ENCODE assay signal across 10 mouse cellular contexts in the genomic region with DNA sequence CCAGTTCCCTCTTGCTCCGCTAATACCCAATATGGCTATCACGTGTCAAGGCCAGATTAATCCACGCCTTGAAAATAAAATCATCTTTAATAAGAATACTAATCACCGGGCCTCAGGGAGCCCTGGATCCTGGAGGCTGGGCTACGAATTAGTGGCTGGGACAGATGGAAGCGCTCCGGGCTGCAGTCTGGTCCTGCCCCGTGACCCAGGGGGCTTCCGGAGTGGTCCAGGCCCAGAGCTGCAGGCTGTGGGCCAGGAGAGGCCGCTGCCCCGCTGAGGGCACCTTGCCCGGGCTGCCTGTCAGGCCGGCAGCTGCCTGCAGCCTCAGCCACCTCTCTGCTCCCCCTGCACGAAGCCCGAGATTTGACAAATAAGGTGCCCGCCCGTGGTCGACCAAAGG. TPM values are rescaled to one million over a fixed set of nuclear protein-coding genes. Genes with fewer than 3 reads are reported as not detected.
DNase-seq lines count a peak whose midpoint lies in the region; ATAC-seq and TF ChIP-seq lines count a peak whose summit lies in the region.
"Had no signal": no experiment of that assay in that cellular context is flagged by ENCODE, and none has a peak within 500 bp of the region (broad histone marks: within the 10 kb centered on the region; RNA-seq: fewer than 3 reads in every experiment).

No protein-coding gene starts in this region.

- WGBS in neural tube, embryonic 12.5 days, result 22% methylated on average over 18 of the region's 18 CpGs
- 19% methylated on average over 18 of the region's 18 CpGs for WGBS in hindbrain, postnatal 0 days

- 0 out of 2 replicates have a peak, but pooled peaks cover 3% of the 10 kb centered on the region for H3K27me3 ChIP-seq in neural tube, embryonic 12.5 days (replicated peaks)
- no peaks in the 10 kb centered on the region for H3K27me3 ChIP-seq in hindbrain, postnatal 0 days (ENCODE audit: insufficient read depth, low read length)

- no peak overlapping the region for H3K9ac ChIP-seq in neural tube, embryonic 12.5 days
- H3K9ac ChIP-seq in hindbrain, postnatal 0 days (replicated peaks; ENCODE audit: low read length), result peak overlapping the region; percentile 19; the same call in 1 of the 2 replicates

- no peaks in the 10 kb centered on the region for H3K36me3 ChIP-seq in neural tube, embryonic 12.5 days
- H3K36me3 ChIP-seq in hindbrain, postnatal 0 days (ENCODE audit: insufficient read depth, low read length), result no peaks in the 10 kb centered on the region

- peak; percentile 37 for DNase-seq in adrenal gland, postnatal 14 days
- no peak for DNase-seq in adrenal gland, adult 2 months
- no peak for DNase-seq in neural tube, embryonic 10.5 days (ENCODE audit: extremely low spot score, low spot score)
- peak; percentile 43 for DNase-seq in hindbrain, postnatal 0 days (ENCODE audit: low spot score)
- DNase-seq in retina, postnatal 7 days (ENCODE audit: low read depth, low spot score), result peak; percentile 70
- DNase-seq in adrenal gland, adult 18-20 months (ENCODE audit: low spot score in 2 of 2), result no peak
- DNase-seq in urinary bladder, adult 18-20 months (ENCODE audit: low spot score in 2 of 2), result no peak

- no peak for ATAC-seq in neural tube, embryonic 12.5 days (ENCODE audit: low FRiP score, low read depth)
- 0 out of 2 replicates have a peak, but pooled peaks have one; percentile 24 for ATAC-seq in hindbrain, postnatal 0 days

- H3K9me3 ChIP-seq in neural tube, embryonic 12.5 days, result no peaks in the 10 kb centered on the region
- H3K9me3 ChIP-seq in hindbrain, postnatal 0 days (ENCODE audit: low read length), result no peaks in the 10 kb centered on the region

- peaks cover 19% of the 10 kb centered on the region for H3K4me1 ChIP-seq in neural tube, embryonic 12.5 days
- H3K4me1 ChIP-seq in hindbrain, postnatal 0 days (ENCODE audit: insufficient read depth, low read length), result peaks cover 3% of the 10 kb centered on the region; the same call in 1 of the 2 replicates

- no peak overlapping the region for H3K27ac ChIP-seq in neural tube, embryonic 12.5 days
- peak overlapping the region; percentile 42; the same call in 1 of the 2 replicates for H3K27ac ChIP-seq in hindbrain, postnatal 0 days

- no peak overlapping the region for H3K4me3 ChIP-seq in neural tube, embryonic 12.5 days
- H3K4me3 ChIP-seq in hindbrain, postnatal 0 days (ENCODE audit: low read length), result no peak overlapping the region

- peak overlapping the region; percentile 12; the same call in 1 of the 2 replicates for H3K4me2 ChIP-seq in neural tube, embryonic 12.5 days (replicated peaks)
- H3K4me2 ChIP-seq in hindbrain, postnatal 0 days (ENCODE audit: low read depth, low read length), result peak overlapping the region; percentile 32; the same call in 1 of the 2 replicates

- TF ChIP-seq CTCF in hindbrain, postnatal 0 days (IDR thresholded peaks at IDR 0.05; ENCODE audit: low read depth), result no peak

RNA-seq across cellular contexts. Expression of gene Epha8, which starts 13.9 kb away (rescaled TPM):
- total RNA-seq in adrenal gland, postnatal 14 days (2021), result 0.11 and 0.26 TPM in 2 replicates
- total RNA-seq in adrenal gland, adult 2 months (2021), result under 1 TPM; 0.12 to 0.55 TPM
- 0.48 and 0.49 TPM in 2 replicates for polyA plus RNA-seq in adrenal gland, adult 2 months (2012; rRNA removed)
- 6.6 and 7.2 TPM in 2 replicates for polyA plus RNA-seq in neural tube, embryonic 12.5 days (2016; fragmentation: Nextera tagmentation; extraction: Ambion mirVana)
- 52.9 and 59.3 TPM in 2 replicates for total RNA-seq in hindbrain, postnatal 0 days (2014; rRNA removed)
- polyA plus RNA-seq in hindbrain, postnatal 0 days (2015; fragmentation: Nextera tagmentation; extraction: Ambion mirVana), result 13.3 and 14.2 TPM in 2 replicates
- under 1 TPM; 0.10 to 0.22 TPM for total RNA-seq in adrenal gland, adult 18-20 months (2021)
- total RNA-seq: hematopoietic stem cell, adult 5-6 weeks; liver, adult 2 months had no signal
- polyA plus RNA-seq: liver, adult 2 months had no signal

RNA-seq across cellular contexts. Expression of gene C1qa, which starts 44.2 kb away (rescaled TPM):
- total RNA-seq in adrenal gland, postnatal 14 days (2021), result 30.2 and 31.6 TPM in 2 replicates
- total RNA-seq in adrenal gland, adult 2 months (2021), result 10 to 100 TPM; 57.5 to 79.1 TPM
- 94.7 and 109 TPM in 2 replicates for polyA plus RNA-seq in adrenal gland, adult 2 months (2012; rRNA removed)
- 17.4 and 21.0 TPM in 2 replicates for polyA plus RNA-seq in neural tube, embryonic 12.5 days (2016; fragmentation: Nextera tagmentation; extraction: Ambion mirVana)
- 49.6 and 55.4 TPM in 2 replicates for total RNA-seq in hindbrain, postnatal 0 days (2014; rRNA removed)
- 48.4 and 49.9 TPM in 2 replicates for polyA plus RNA-seq in hindbrain, postnatal 0 days (2015; fragmentation: Nextera tagmentation; extraction: Ambion mirVana)
- 100 to 1,000 TPM in 1 of 2 experiments, 10 to 100 TPM in 1; 75.0 to 120 TPM for total RNA-seq in adrenal gland, adult 18-20 months (2021)
- total RNA-seq: hematopoietic stem cell, adult 5-6 weeks had no signal

RNA-seq across cellular contexts. Expression of gene C1qc, which starts 49.9 kb away (rescaled TPM):
- 23.6 and 28.0 TPM in 2 replicates for total RNA-seq in adrenal gland, postnatal 14 days (2021)
- 10 to 100 TPM; 49.0 to 62.2 TPM for total RNA-seq in adrenal gland, adult 2 months (2021)
- 195 and 204 TPM in 2 replicates for polyA plus RNA-seq in adrenal gland, adult 2 months (2012; rRNA removed)
- 19.6 and 21.3 TPM in 2 replicates for polyA plus RNA-seq in neural tube, embryonic 12.5 days (2016; fragmentation: Nextera tagmentation; extraction: Ambion mirVana)
- total RNA-seq in hindbrain, postnatal 0 days (2014; rRNA removed), result 71.8 and 90.1 TPM in 2 replicates
- 47.1 and 48.3 TPM in 2 replicates for polyA plus RNA-seq in hindbrain, postnatal 0 days (2015; fragmentation: Nextera tagmentation; extraction: Ambion mirVana)
- 10 to 100 TPM; 53.3 to 99.1 TPM for total RNA-seq in adrenal gland, adult 18-20 months (2021)

RNA-seq across cellular contexts. Expression of gene C1qb, which starts 56.8 kb away (rescaled TPM):
- 28.1 and 31.7 TPM in 2 replicates for total RNA-seq in adrenal gland, postnatal 14 days (2021)
- 10 to 100 TPM; 62.5 to 82.8 TPM for total RNA-seq in adrenal gland, adult 2 months (2021)
- polyA plus RNA-seq in adrenal gland, adult 2 months (2012; rRNA removed), result 95.5 and 110 TPM in 2 replicates
- 32.6 and 34.9 TPM in 2 replicates for polyA plus RNA-seq in neural tube, embryonic 12.5 days (2016; fragmentation: Nextera tagmentation; extraction: Ambion mirVana)
- total RNA-seq in hindbrain, postnatal 0 days (2014; rRNA removed), result 65.5 and 72.0 TPM in 2 replicates
- polyA plus RNA-seq in hindbrain, postnatal 0 days (2015; fragmentation: Nextera tagmentation; extraction: Ambion mirVana), result 75.8 and 79.7 TPM in 2 replicates
- 100 to 1,000 TPM in 1 of 2 experiments, 10 to 100 TPM in 1; 69.3 to 122 TPM for total RNA-seq in adrenal gland, adult 18-20 months (2021)

Comparison
In these comparisons a context has a peak if more than half of its experiments do, and no peak if none do; other contexts are left out.
1. DNase-seq: peak in adrenal gland, postnatal 14 days (single experiment), hindbrain, postnatal 0 days (single experiment) and retina, postnatal 7 days (single experiment); none in adrenal gland, adult 2 months (single experiment), neural tube, embryonic 10.5 days (single experiment), adrenal gland, adult 18-20 months (0 of 2) and urinary bladder, adult 18-20 months (0 of 2).
2. RNA of gene Epha8, which starts 13.9 kb away (total RNA-seq): 52.9 to 59.3 TPM in hindbrain, postnatal 0 days; 0.12 to 0.55 TPM in adrenal gland, adult 2 months, 0.11 to 0.26 TPM in adrenal gland, postnatal 14 days and 0.10 to 0.22 TPM in adrenal gland, adult 18-20 months; every median in the first group is over 10 times any median in the second.